In the genomic region with DNA sequence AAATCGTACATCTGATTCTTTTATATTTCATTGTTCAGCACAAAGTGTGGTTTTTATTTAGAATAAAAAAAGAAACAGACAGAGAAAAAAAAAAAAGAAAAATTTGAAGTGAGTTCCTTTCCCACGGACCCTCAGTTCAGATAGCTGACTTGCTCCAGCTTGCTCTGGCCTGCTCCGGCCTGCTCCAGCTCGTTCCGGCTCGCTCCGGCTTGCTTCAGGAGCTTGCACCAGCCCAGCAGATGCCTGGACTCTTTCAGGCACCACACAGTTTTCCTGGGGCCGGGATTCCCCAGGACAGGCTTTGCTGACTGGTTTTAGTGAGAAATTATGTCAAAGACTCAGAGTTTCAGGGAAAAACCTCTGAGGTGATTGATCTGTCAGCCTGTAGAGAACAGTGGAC, we compare ENCODE assay signal across 22 mouse cellular contexts. TPM values are rescaled to one million over a fixed set of nuclear protein-coding genes. Genes with fewer than 3 reads are reported as not detected.
DNase-seq lines count a peak whose midpoint lies in the region; ATAC-seq lines count a peak whose summit lies in the region.
"Had no signal": no experiment of that assay in that cellular context is flagged by ENCODE, and none has a peak within 500 bp of the region (broad histone marks: within the 10 kb centered on the region; RNA-seq: fewer than 3 reads in every experiment).

No protein-coding gene starts in this region.

- peaks cover 25% of the 10 kb centered on the region for H3K36me3 ChIP-seq in heart, embryonic 16.5 days (ENCODE audit: control insufficient read depth, insufficient read depth)
- peaks cover 57% of the 10 kb centered on the region for H3K36me3 ChIP-seq in kidney, embryonic 15.5 days
- peaks cover 53% of the 10 kb centered on the region for H3K36me3 ChIP-seq in liver, embryonic 13.5 days

- H3K4me3 ChIP-seq in heart, embryonic 16.5 days (ENCODE audit: low read length): no peak overlapping the region
- H3K4me3 ChIP-seq in kidney, embryonic 15.5 days (replicated peaks): no peak overlapping the region
- no peak overlapping the region for H3K4me3 ChIP-seq in liver, embryonic 13.5 days (replicated peaks)
- H3K4me3 ChIP-seq: forebrain, embryonic 12.5 days; limb, embryonic 13.5 days; midbrain, embryonic 12.5 days; neural tube, embryonic 13.5 days; stomach, embryonic 15.5 days had no signal

- H3K9me3 ChIP-seq in heart, embryonic 16.5 days (replicated peaks; ENCODE audit: control insufficient read depth, low read length): no peaks in the 10 kb centered on the region
- H3K9me3 ChIP-seq in kidney, embryonic 15.5 days (replicated peaks): no peaks in the 10 kb centered on the region
- H3K9me3 ChIP-seq in liver, embryonic 13.5 days (replicated peaks): no peaks in the 10 kb centered on the region
- H3K9me3 ChIP-seq: forebrain, embryonic 12.5 days; limb, embryonic 13.5 days; midbrain, embryonic 12.5 days; neural tube, embryonic 13.5 days; stomach, embryonic 15.5 days had no signal

- H3K27me3 ChIP-seq in heart, embryonic 16.5 days (ENCODE audit: control insufficient read depth, insufficient read depth, low read length): no peaks in the 10 kb centered on the region
- no peaks in the 10 kb centered on the region for H3K27me3 ChIP-seq in kidney, embryonic 15.5 days
- no peaks in the 10 kb centered on the region for H3K27me3 ChIP-seq in liver, embryonic 13.5 days
- H3K27me3 ChIP-seq: forebrain, embryonic 12.5 days; limb, embryonic 13.5 days; midbrain, embryonic 12.5 days; neural tube, embryonic 13.5 days; stomach, embryonic 15.5 days had no signal

- H3K27ac ChIP-seq in heart, embryonic 16.5 days (ENCODE audit: low read length): 0 out of 2 replicates have a peak overlapping the region, but pooled peaks have one; percentile 37
- H3K27ac ChIP-seq in kidney, embryonic 15.5 days: peak overlapping the region; percentile 67; the same call in 1 of the 2 replicates
- peak overlapping the region; percentile 69; the same call in 1 of the 2 replicates for H3K27ac ChIP-seq in liver, embryonic 13.5 days
- H3K27ac ChIP-seq: forebrain, embryonic 12.5 days; limb, embryonic 13.5 days; macrophage; midbrain, embryonic 12.5 days; neural tube, embryonic 13.5 days; stomach, embryonic 15.5 days had no signal

- no peak for DNase-seq in heart, adult 18-20 months
- DNase-seq in kidney, adult 11 months: peak; percentile 65
- no peak for DNase-seq in liver, embryonic 13.5 days
- DNase-seq in embryo, embryonic 9.5 days (ENCODE audit: extremely low spot score): no peak
- DNase-seq in B cell, adult 2 months: no peak
- DNase-seq: adrenal gland, adult 8-10 months; cerebellum, postnatal 14 days; embryo, embryonic 11 days; gastrocnemius, postnatal 14 days; lung, embryonic 14.5 days had no signal

- H3K4me2 ChIP-seq in heart, embryonic 16.5 days (ENCODE audit: low read depth, low read length): peak overlapping the region; percentile 35
- H3K4me2 ChIP-seq in kidney, embryonic 15.5 days: no peak overlapping the region
- H3K4me2 ChIP-seq in liver, embryonic 13.5 days: no peak overlapping the region
- H3K4me2 ChIP-seq: forebrain, embryonic 12.5 days; limb, embryonic 13.5 days; lung, embryonic 14.5 days; midbrain, embryonic 12.5 days; neural tube, embryonic 13.5 days; stomach, embryonic 15.5 days had no signal

- peak overlapping the region; percentile 34; the same call in 1 of the 2 replicates for H3K9ac ChIP-seq in heart, embryonic 16.5 days (ENCODE audit: low read length)
- no peak overlapping the region for H3K9ac ChIP-seq in kidney, embryonic 15.5 days
- no peak overlapping the region for H3K9ac ChIP-seq in liver, embryonic 13.5 days
- H3K9ac ChIP-seq: forebrain, embryonic 12.5 days; limb, embryonic 13.5 days; lung, embryonic 14.5 days; midbrain, embryonic 12.5 days; neural tube, embryonic 13.5 days; stomach, embryonic 15.5 days had no signal

- no peak for ATAC-seq in heart, embryonic 16.5 days (replicated peaks; ENCODE audit: extremely low read depth, insufficient read depth, low FRiP score)
- no peak for ATAC-seq in kidney, embryonic 15.5 days (replicated peaks; ENCODE audit: low FRiP score)
- ATAC-seq in liver, embryonic 13.5 days (ENCODE audit: low read depth): no peak

- 83% methylated on average over 8 of the region's 8 CpGs for WGBS in heart, embryonic 16.5 days
- 84% methylated on average over 8 of the region's 8 CpGs for WGBS in kidney, embryonic 15.5 days
- 84% methylated on average over 8 of the region's 8 CpGs for WGBS in liver, embryonic 13.5 days (ENCODE audit: insufficient replicate concordance)

- H3K4me1 ChIP-seq in heart, embryonic 16.5 days (ENCODE audit: control insufficient read depth, insufficient read depth, low read length): no peaks in the 10 kb centered on the region
- peaks cover 52% of the 10 kb centered on the region for H3K4me1 ChIP-seq in kidney, embryonic 15.5 days
- H3K4me1 ChIP-seq in liver, embryonic 13.5 days (replicated peaks): peaks cover 37% of the 10 kb centered on the region

RNA-seq across cellular contexts. Expression of gene Gpr182, which starts 4.3 kb away (rescaled TPM):
- 16.1 and 19.0 TPM in 2 replicates for polyA plus RNA-seq in heart, embryonic 16.5 days (2015; fragmentation: Nextera tagmentation; extraction: Ambion mirVana)
- total RNA-seq in heart, adult 18-20 months (2021): 1 to 10 TPM; 3.3 to 3.5 TPM
- 7.5 and 8.3 TPM in 2 replicates for polyA plus RNA-seq in kidney, embryonic 15.5 days (2015; fragmentation: Nextera tagmentation; extraction: Ambion mirVana)
- 9.0 and 11.2 TPM in 2 replicates for polyA plus RNA-seq in liver, embryonic 13.5 days (2015; fragmentation: Nextera tagmentation; extraction: Ambion mirVana)

RNA-seq across cellular contexts. Expression of gene Zbtb39, which starts 7.9 kb away (rescaled TPM):
- polyA plus RNA-seq in heart, embryonic 16.5 days (2015; fragmentation: Nextera tagmentation; extraction: Ambion mirVana): 1.4 and 1.6 TPM in 2 replicates
- total RNA-seq in heart, adult 18-20 months (2021): 1 to 10 TPM; 6.8 to 7.6 TPM
- polyA plus RNA-seq in kidney, embryonic 15.5 days (2015; fragmentation: Nextera tagmentation; extraction: Ambion mirVana): 3.9 TPM in 2 replicates
- polyA plus RNA-seq in liver, embryonic 13.5 days (2015; fragmentation: Nextera tagmentation; extraction: Ambion mirVana): 0.75 and 0.94 TPM in 2 replicates

RNA-seq across cellular contexts. Expression of gene Rdh1, which starts 12.3 kb away (rescaled TPM):
- polyA plus RNA-seq in heart, embryonic 16.5 days (2015; fragmentation: Nextera tagmentation; extraction: Ambion mirVana): not detected in 2 replicates
- under 1 TPM; 0.07 to 0.10 TPM for total RNA-seq in heart, adult 18-20 months (2021)
- 0.12 and 0.14 TPM in 2 replicates for polyA plus RNA-seq in kidney, embryonic 15.5 days (2015; fragmentation: Nextera tagmentation; extraction: Ambion mirVana)
- polyA plus RNA-seq in liver, embryonic 13.5 days (2015; fragmentation: Nextera tagmentation; extraction: Ambion mirVana): 0.17 and 0.28 TPM in 2 replicates
- total RNA-seq: MEL had no signal
- polyA plus RNA-seq: forebrain, embryonic 12.5 days; limb, embryonic 13.5 days; neural tube, embryonic 13.5 days; thymus, postnatal 0 days had no signal

RNA-seq across cellular contexts. Expression of gene Rdh16f1, which starts 12.3 kb away (rescaled TPM):
- polyA plus RNA-seq in heart, embryonic 16.5 days (2015; fragmentation: Nextera tagmentation; extraction: Ambion mirVana): not detected in 2 replicates
- under 1 TPM in 1 of 2 experiments, not detected in 1; 0.10 TPM for total RNA-seq in heart, adult 18-20 months (2021)
- 0.34 TPM in 1 of 2 replicates, not detected in the other for polyA plus RNA-seq in kidney, embryonic 15.5 days (2015; fragmentation: Nextera tagmentation; extraction: Ambion mirVana)
- 0.14 and 0.15 TPM in 2 replicates for polyA plus RNA-seq in liver, embryonic 13.5 days (2015; fragmentation: Nextera tagmentation; extraction: Ambion mirVana)
- total RNA-seq: MEL had no signal
- polyA plus RNA-seq: forebrain, embryonic 12.5 days; hindbrain, embryonic 11.5 days; intestine, embryonic 14.5 days; limb, embryonic 13.5 days; lung, embryonic 14.5 days; macrophage; neural tube, embryonic 13.5 days; stomach, embryonic 15.5 days had no signal

RNA-seq across cellular contexts. Expression of gene Tac2, which starts 23.0 kb away (rescaled TPM):
- 0.74 TPM in 1 of 2 replicates, not detected in the other for polyA plus RNA-seq in heart, embryonic 16.5 days (2015; fragmentation: Nextera tagmentation; extraction: Ambion mirVana)
- not detected for total RNA-seq in heart, adult 18-20 months (2021)
- 2.2 and 2.3 TPM in 2 replicates for polyA plus RNA-seq in kidney, embryonic 15.5 days (2015; fragmentation: Nextera tagmentation; extraction: Ambion mirVana)
- 11.4 and 14.2 TPM in 2 replicates for polyA plus RNA-seq in liver, embryonic 13.5 days (2015; fragmentation: Nextera tagmentation; extraction: Ambion mirVana)
- total RNA-seq: adrenal gland, adult 8-10 months; gastrocnemius, postnatal 14 days; MEL had no signal
- polyA plus RNA-seq: forebrain, embryonic 12.5 days; hindbrain, embryonic 11.5 days; lung, embryonic 14.5 days; macrophage; midbrain, embryonic 12.5 days had no signal
